Mouse (Mus musculus) gastrocnemius, adult 18-20 months (tissue): ENCODE measurements at regions not wholly inside any gene's neighbourhood (a gene's known extent, or its start where the extent isn't known, plus 50 kb on each side); places are given as distances from the start of the nearest gene placed in this dataset.

Source experiments
- DNase-seq: peaks from one replicate; pipeline ENCODE4 v3.0.0; 2021; ENCODE audit warnings: low spot score

GRCm38 (mm10) chr6:51207587-51208361 is 224.7 kb upstream of the Nfe2l3 start:
- DNase-seq = no peak

GRCm38 (mm10) chr6:51208660-51209396 is 223.6 kb upstream of the Nfe2l3 start:
- peak; percentile 64 for DNase-seq

GRCm38 (mm10) chr6:51211418-51211817 is 221.1 kb upstream of the Nfe2l3 start:
- DNase-seq = no peak

- no peak for DNase-seq
These were observed 220.3 kb upstream of the Nfe2l3 start for GRCm38 (mm10) chr6:51212216-51212615.

- no peak for DNase-seq
These were observed 217.1 kb upstream of the Nfe2l3 start for GRCm38 (mm10) chr6:51215371-51215770.

- DNase-seq = peak; percentile 72
These were observed 216.0 kb upstream of the Nfe2l3 start for GRCm38 (mm10) chr6:51216472-51216871.

GRCm38 (mm10) chr6:51219691-51220090 is 212.8 kb upstream of the Nfe2l3 start:
- peak; percentile 11 for DNase-seq

GRCm38 (mm10) chr6:51220778-51221177 is 211.7 kb upstream of the Nfe2l3 start:
- no peak for DNase-seq

- DNase-seq = no peak
These were observed 196.3 kb upstream of the Nfe2l3 start for GRCm38 (mm10) chr6:51236077-51236740.

GRCm38 (mm10) chr6:51240039-51240438 is 192.4 kb upstream of the Nfe2l3 start:
- no peak for DNase-seq

GRCm38 (mm10) chr6:51250233-51250632 is 182.2 kb upstream of the Nfe2l3 start:
- DNase-seq = no peak

GRCm38 (mm10) chr6:51251432-51251831 is 181.0 kb upstream of the Nfe2l3 start:
- no peak for DNase-seq

- no peak for DNase-seq
These were observed 179.7 kb upstream of the Nfe2l3 start for GRCm38 (mm10) chr6:51252721-51253120.

GRCm38 (mm10) chr6:51256631-51257030 is 175.8 kb upstream of the Nfe2l3 start:
- DNase-seq = no peak

GRCm38 (mm10) chr6:51257524-51257923 is 174.9 kb upstream of the Nfe2l3 start:
- DNase-seq = no peak

- no peak for DNase-seq
These were observed 174.2 kb upstream of the Nfe2l3 start for GRCm38 (mm10) chr6:51258304-51258703.

GRCm38 (mm10) chr6:51263595-51263994 is 168.9 kb upstream of the Nfe2l3 start:
- DNase-seq = no peak

GRCm38 (mm10) chr6:51265329-51265728 is 167.1 kb upstream of the Nfe2l3 start:
- no peak for DNase-seq

- DNase-seq = no peak
These were observed 165.7 kb upstream of the Nfe2l3 start for GRCm38 (mm10) chr6:51266721-51267120.

- no peak for DNase-seq
These were observed 164.6 kb upstream of the Nfe2l3 start for GRCm38 (mm10) chr6:51267888-51268287.

GRCm38 (mm10) chr6:51268931-51269330 is 163.5 kb upstream of the Nfe2l3 start:
- DNase-seq = no peak

GRCm38 (mm10) chr6:51269617-51270016 is 162.9 kb upstream of the Nfe2l3 start:
- no peak for DNase-seq
